Mouse (Mus musculus): ENCODE measurements around the gene Mnd1. TPM values are rescaled to one million over a fixed set of nuclear protein-coding genes. Genes with fewer than 3 reads are reported as not detected.

Mnd1 gene
- polyA plus RNA-seq, 1 experiment from 2014 or later: 10.7 TPM

GRCm38 (mm10) chr3:84106106-84106505 lies 49.5 kb downstream of the Mnd1 start:
- no peak for ATAC-seq (ENCODE audit: low FRiP score, low TSS enrichment)
- DNase-seq (ENCODE audit: low spot score): no peak
- Histone ChIP-seq H3K4me1 (replicated peaks; ENCODE audit: control insufficient read depth, insufficient read depth) (no peaks in the 10 kb centered on the region), H3K9ac (ENCODE audit: low read length) (no peak overlapping the region), H3K4me2 (replicated peaks; ENCODE audit: low read depth) (no peak overlapping the region), H3K27me3 (ENCODE audit: control insufficient read depth, insufficient read depth, low read length) (no peaks in the 10 kb centered on the region), H3K4me3 (ENCODE audit: low read depth, low read length) (no peak overlapping the region), H3K27ac (replicated peaks) (no peak overlapping the region), H3K9me3 (ENCODE audit: control insufficient read depth, low read length) (no peaks in the 10 kb centered on the region), H3K36me3 (ENCODE audit: control insufficient read depth, insufficient read depth, low read length) (no peaks in the 10 kb centered on the region)
- 69% methylated on average over 2 of the region's 2 CpGs for WGBS
- TF ChIP-seq CTCF (IDR thresholded peaks at IDR 0.05; ENCODE audit: low read depth) (no peak), EP300 (optimal IDR thresholded peaks at IDR 0.05) (no peak)

DNA sequence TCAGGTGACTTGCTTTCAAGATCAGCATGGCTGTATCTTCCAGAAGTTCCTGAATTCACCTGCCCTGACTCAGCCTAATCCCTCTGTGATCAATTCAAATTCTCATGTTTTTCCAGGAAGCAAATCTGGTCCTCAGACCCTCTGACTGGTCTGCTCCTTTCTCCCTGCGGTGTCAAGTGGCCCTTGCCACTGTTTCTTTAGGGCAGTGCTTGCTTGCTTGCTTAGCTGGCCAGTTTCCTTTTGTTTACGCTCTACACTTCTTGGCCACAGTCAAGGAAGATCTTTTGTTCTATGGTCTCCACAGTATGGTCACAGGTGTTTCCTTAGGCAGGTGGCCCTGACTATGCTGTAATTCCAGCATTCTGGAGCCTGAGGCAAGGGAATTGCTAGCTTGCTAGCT lies 52.0 kb downstream of the Mnd1 start:
- H3K9ac ChIP-seq (ENCODE audit: low read length): no peak overlapping the region
- no peak overlapping the region for H3K27ac ChIP-seq (replicated peaks)
- H3K9me3 ChIP-seq (ENCODE audit: control insufficient read depth, low read length): no peaks in the 10 kb centered on the region
- no peak overlapping the region for H3K4me3 ChIP-seq (ENCODE audit: low read depth, low read length)
- 62% methylated on average over 2 of the region's 2 CpGs for WGBS
- no peaks in the 10 kb centered on the region for H3K27me3 ChIP-seq (ENCODE audit: control insufficient read depth, insufficient read depth, low read length)
- DNase-seq (ENCODE audit: low spot score) (peak; percentile 18), ATAC-seq (ENCODE audit: low FRiP score, low TSS enrichment) (0 out of 2 replicates have a peak, but pooled peaks have one; percentile 24)
- H3K36me3 ChIP-seq (ENCODE audit: control insufficient read depth, insufficient read depth, low read length): no peaks in the 10 kb centered on the region
- no peaks in the 10 kb centered on the region for H3K4me1 ChIP-seq (replicated peaks; ENCODE audit: control insufficient read depth, insufficient read depth)
- no peak for TF ChIP-seq EP300 (optimal IDR thresholded peaks at IDR 0.05)
- no peak for TF ChIP-seq CTCF (IDR thresholded peaks at IDR 0.05; ENCODE audit: low read depth)
- no peak overlapping the region for H3K4me2 ChIP-seq (replicated peaks; ENCODE audit: low read depth)

GRCm38 (mm10) chr3:84092875-84093274 lies 62.7 kb downstream of the Mnd1 start:
- Histone ChIP-seq H3K4me2 (replicated peaks; ENCODE audit: low read depth) (no peak overlapping the region), H3K27me3 (ENCODE audit: control insufficient read depth, insufficient read depth, low read length) (no peaks in the 10 kb centered on the region), H3K36me3 (ENCODE audit: control insufficient read depth, insufficient read depth, low read length) (no peaks in the 10 kb centered on the region), H3K9me3 (ENCODE audit: control insufficient read depth, low read length) (no peaks in the 10 kb centered on the region), H3K4me3 (ENCODE audit: low read depth, low read length) (no peak overlapping the region), H3K27ac (replicated peaks) (no peak overlapping the region), H3K9ac (ENCODE audit: low read length) (no peak overlapping the region), H3K4me1 (replicated peaks; ENCODE audit: control insufficient read depth, insufficient read depth) (no peaks in the 10 kb centered on the region)
- WGBS: 92% methylated on average over 2 of the region's 2 CpGs
- ATAC-seq (ENCODE audit: low FRiP score, low TSS enrichment) (no peak), DNase-seq (ENCODE audit: low spot score) (no peak)
- TF ChIP-seq CTCF (IDR thresholded peaks at IDR 0.05; ENCODE audit: low read depth) (no peak), EP300 (optimal IDR thresholded peaks at IDR 0.05) (no peak)

DNA sequence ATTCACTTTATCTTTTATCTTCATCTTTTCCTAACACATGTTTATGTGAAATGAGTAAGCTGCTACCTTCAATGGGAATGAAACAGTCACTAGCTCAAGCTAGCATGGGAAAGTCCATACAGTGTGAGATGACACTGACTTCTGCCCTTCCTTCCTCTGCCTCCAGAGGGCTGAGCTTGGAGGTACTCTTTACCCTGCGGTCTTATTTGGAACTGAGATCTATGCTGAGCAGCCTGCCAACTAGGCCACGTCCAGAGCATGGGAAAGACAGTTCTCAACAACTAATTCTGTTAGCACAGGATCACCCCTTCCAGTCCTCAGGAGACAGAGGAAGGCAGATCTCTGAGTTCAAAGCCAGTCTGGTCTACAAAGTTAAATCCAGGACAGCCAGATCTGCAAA lies 64.6 kb downstream of the Mnd1 start:
- Histone ChIP-seq H3K36me3 (ENCODE audit: control insufficient read depth, insufficient read depth, low read length) (no peaks in the 10 kb centered on the region), H3K9ac (ENCODE audit: low read length) (no peak overlapping the region), H3K27ac (replicated peaks) (no peak overlapping the region), H3K4me3 (ENCODE audit: low read depth, low read length) (no peak overlapping the region), H3K9me3 (ENCODE audit: control insufficient read depth, low read length) (no peaks in the 10 kb centered on the region), H3K4me2 (replicated peaks; ENCODE audit: low read depth) (no peak overlapping the region), H3K27me3 (ENCODE audit: control insufficient read depth, insufficient read depth, low read length) (no peaks in the 10 kb centered on the region), H3K4me1 (replicated peaks; ENCODE audit: control insufficient read depth, insufficient read depth) (no peaks in the 10 kb centered on the region)
- ATAC-seq (ENCODE audit: low FRiP score, low TSS enrichment) (no peak), DNase-seq (ENCODE audit: low spot score) (no peak)
- 45% methylated on average over 2 of the region's 2 CpGs for WGBS
- TF ChIP-seq CTCF (IDR thresholded peaks at IDR 0.05; ENCODE audit: low read depth) (peak; percentile 54), EP300 (optimal IDR thresholded peaks at IDR 0.05) (no peak)

- no peaks in the 10 kb centered on the region for H3K36me3 ChIP-seq (ENCODE audit: control insufficient read depth, insufficient read depth, low read length)
- no peaks in the 10 kb centered on the region for H3K9me3 ChIP-seq (ENCODE audit: control insufficient read depth, low read length)
- H3K4me3 ChIP-seq (ENCODE audit: low read depth, low read length): no peak overlapping the region
- DNase-seq (ENCODE audit: low spot score) (no peak), ATAC-seq (ENCODE audit: low FRiP score, low TSS enrichment) (no peak)
- TF ChIP-seq EP300 (optimal IDR thresholded peaks at IDR 0.05): no peak
- no peak for TF ChIP-seq CTCF (IDR thresholded peaks at IDR 0.05; ENCODE audit: low read depth)
- no peak overlapping the region for H3K27ac ChIP-seq (replicated peaks)
- H3K9ac ChIP-seq (ENCODE audit: low read length): no peak overlapping the region
- H3K27me3 ChIP-seq (ENCODE audit: control insufficient read depth, insufficient read depth, low read length): no peaks in the 10 kb centered on the region
- WGBS: 65% methylated on average over 2 of the region's 2 CpGs
- no peaks in the 10 kb centered on the region for H3K4me1 ChIP-seq (replicated peaks; ENCODE audit: control insufficient read depth, insufficient read depth)
- no peak overlapping the region for H3K4me2 ChIP-seq (replicated peaks; ENCODE audit: low read depth)
These were observed 68.7 kb downstream of the Mnd1 start for GRCm38 (mm10) chr3:84086921-84087320.

GRCm38 (mm10) chr3:84086337-84086736 lies 69.2 kb downstream of the Mnd1 start:
- no peaks in the 10 kb centered on the region for H3K36me3 ChIP-seq (ENCODE audit: control insufficient read depth, insufficient read depth, low read length)
- WGBS: 82% methylated on average over 7 of the region's 7 CpGs
- DNase-seq (ENCODE audit: low spot score) (no peak), ATAC-seq (ENCODE audit: low FRiP score, low TSS enrichment) (no peak)
- H3K27ac ChIP-seq (replicated peaks): no peak overlapping the region
- H3K27me3 ChIP-seq (ENCODE audit: control insufficient read depth, insufficient read depth, low read length): no peaks in the 10 kb centered on the region
- no peak overlapping the region for H3K4me3 ChIP-seq (ENCODE audit: low read depth, low read length)
- TF ChIP-seq EP300 (optimal IDR thresholded peaks at IDR 0.05) (no peak), CTCF (IDR thresholded peaks at IDR 0.05; ENCODE audit: low read depth) (no peak)
- H3K4me1 ChIP-seq (replicated peaks; ENCODE audit: control insufficient read depth, insufficient read depth): no peaks in the 10 kb centered on the region
- H3K9me3 ChIP-seq (ENCODE audit: control insufficient read depth, low read length): no peaks in the 10 kb centered on the region
- no peak overlapping the region for H3K4me2 ChIP-seq (replicated peaks; ENCODE audit: low read depth)
- H3K9ac ChIP-seq (ENCODE audit: low read length): no peak overlapping the region
